8 mouse cellular contexts compared by ENCODE assay signal in genomic region chr17:83853831-83854230, GRCm38 (mm10). TPM values are rescaled to one million over a fixed set of nuclear protein-coding genes. Genes with fewer than 3 reads are reported as not detected.
DNase-seq lines count a peak whose midpoint lies in the region; ATAC-seq and TF ChIP-seq lines count a peak whose summit lies in the region.
"Had no signal": no experiment of that assay in that cellular context is flagged by ENCODE, and none has a peak within 500 bp of the region (broad histone marks: within the 10 kb centered on the region; RNA-seq: fewer than 3 reads in every experiment).

No protein-coding gene starts in this region.

- H3K4me3 ChIP-seq in hindbrain, postnatal 0 days (ENCODE audit: low read length), result no peak overlapping the region
- no peak overlapping the region for H3K4me3 ChIP-seq in hindbrain, embryonic 16.5 days (ENCODE audit: low read length)
- H3K4me3 ChIP-seq in testis, adult 2 months (ENCODE audit: control insufficient read depth, low read depth, low read length), result peak overlapping the region; percentile 55; the same call in 1 of the 2 replicates
- H3K4me3 ChIP-seq in liver, embryonic 11.5 days (ENCODE audit: low read depth, low read length), result peak overlapping the region; percentile 33

- no peak for DNase-seq in hindbrain, postnatal 0 days (ENCODE audit: low spot score)
- DNase-seq in testis, postnatal 14 days (ENCODE audit: low spot score), result no peak
- no peak for DNase-seq in liver, embryonic 11.5 days (ENCODE audit: low spot score)
- no peak for DNase-seq in cerebellum, adult 9-10 months
- no peak for DNase-seq in right cerebral cortex, postnatal 10 days (ENCODE audit: low spot score in 2 of 2)

- TF ChIP-seq CTCF in hindbrain, postnatal 0 days (IDR thresholded peaks at IDR 0.05; ENCODE audit: low read depth), result 0 out of 2 replicates have a peak, but pooled peaks have one; percentile 4
- no peak for TF ChIP-seq CTCF in testis, adult 2 months (IDR thresholded peaks at IDR 0.05; ENCODE audit: control insufficient read depth, insufficient read depth, insufficient replicate concordance, low read depth, low read length)

- no peak overlapping the region for H3K9ac ChIP-seq in hindbrain, postnatal 0 days (replicated peaks; ENCODE audit: low read length)
- H3K9ac ChIP-seq in hindbrain, embryonic 16.5 days (ENCODE audit: low read depth, low read length), result no peak overlapping the region
- no peak overlapping the region for H3K9ac ChIP-seq in liver, embryonic 11.5 days (ENCODE audit: low read depth, low read length)

- 60% methylated on average over 3 of the region's 3 CpGs for WGBS in hindbrain, postnatal 0 days
- WGBS in hindbrain, embryonic 16.5 days, result 45% methylated on average over 3 of the region's 3 CpGs
- 47% methylated on average over 3 of the region's 3 CpGs for WGBS in liver, embryonic 11.5 days

- no peak for TF ChIP-seq POLR2A in testis, adult 2 months (IDR thresholded peaks at IDR 0.05; ENCODE audit: control insufficient read depth, low read depth, low read length)

- H3K36me3 ChIP-seq in hindbrain, postnatal 0 days (ENCODE audit: insufficient read depth, low read length), result no peaks in the 10 kb centered on the region
- H3K36me3 ChIP-seq in hindbrain, embryonic 16.5 days (ENCODE audit: control insufficient read depth, insufficient read depth, low read length), result no peaks in the 10 kb centered on the region
- H3K36me3 ChIP-seq in testis, adult 2 months (ENCODE audit: control insufficient read depth, insufficient read depth, low read length), result no peaks in the 10 kb centered on the region
- no peaks in the 10 kb centered on the region for H3K36me3 ChIP-seq in liver, embryonic 11.5 days (ENCODE audit: control insufficient read depth, insufficient read depth, low read length)

- no peak for ATAC-seq in hindbrain, postnatal 0 days
- no peak for ATAC-seq in hindbrain, embryonic 16.5 days
- ATAC-seq in liver, embryonic 11.5 days (replicated peaks; ENCODE audit: low FRiP score), result 0 out of 2 replicates have a peak, but pooled peaks have one; percentile 26

- H3K27me3 ChIP-seq in hindbrain, postnatal 0 days (ENCODE audit: insufficient read depth, low read length), result no peaks in the 10 kb centered on the region
- H3K27me3 ChIP-seq in hindbrain, embryonic 16.5 days (replicated peaks; ENCODE audit: control insufficient read depth, insufficient read depth, low read length), result no peaks in the 10 kb centered on the region; the same call in 1 of the 2 replicates
- no peaks in the 10 kb centered on the region for H3K27me3 ChIP-seq in testis, adult 2 months (ENCODE audit: control insufficient read depth, insufficient read depth, low read length)
- no peaks in the 10 kb centered on the region for H3K27me3 ChIP-seq in liver, embryonic 11.5 days (replicated peaks; ENCODE audit: control insufficient read depth, insufficient read depth, low read length)

- H3K4me1 ChIP-seq in hindbrain, postnatal 0 days (ENCODE audit: insufficient read depth, low read length), result no peaks in the 10 kb centered on the region
- H3K4me1 ChIP-seq in hindbrain, embryonic 16.5 days (ENCODE audit: control insufficient read depth, insufficient read depth, low read depth, low read length), result peaks cover 6% of the 10 kb centered on the region
- H3K4me1 ChIP-seq in testis, adult 2 months (ENCODE audit: control insufficient read depth, insufficient read depth, low read length), result peaks cover 6% of the 10 kb centered on the region
- H3K4me1 ChIP-seq in liver, embryonic 11.5 days (replicated peaks; ENCODE audit: control insufficient read depth, insufficient read depth, low read length), result peaks cover 12% of the 10 kb centered on the region

- H3K4me2 ChIP-seq in hindbrain, postnatal 0 days (ENCODE audit: low read depth, low read length), result no peak overlapping the region
- no peak overlapping the region for H3K4me2 ChIP-seq in hindbrain, embryonic 16.5 days (ENCODE audit: low read length)
- H3K4me2 ChIP-seq in liver, embryonic 11.5 days, result peak overlapping the region; percentile 56

- H3K9me3 ChIP-seq in hindbrain, postnatal 0 days (ENCODE audit: low read length), result no peaks in the 10 kb centered on the region
- H3K9me3 ChIP-seq in hindbrain, embryonic 16.5 days (ENCODE audit: control insufficient read depth, low read length), result no peaks in the 10 kb centered on the region
- H3K9me3 ChIP-seq in liver, embryonic 11.5 days (ENCODE audit: control insufficient read depth, low read length), result no peaks in the 10 kb centered on the region

- no peak overlapping the region for H3K27ac ChIP-seq in hindbrain, postnatal 0 days
- no peak overlapping the region for H3K27ac ChIP-seq in hindbrain, embryonic 16.5 days (ENCODE audit: low read depth, low read length)
- no peak overlapping the region for H3K27ac ChIP-seq in testis, adult 2 months (ENCODE audit: control insufficient read depth, insufficient read depth, low read depth, low read length)
- H3K27ac ChIP-seq in liver, embryonic 11.5 days (ENCODE audit: low read depth, low read length), result no peak overlapping the region

RNA-seq across cellular contexts. Expression of gene Haao, which starts 6.1 kb away (rescaled TPM):
- 0.65 and 1.3 TPM in 2 replicates for total RNA-seq in hindbrain, postnatal 0 days (2014; rRNA removed)
- polyA plus RNA-seq in hindbrain, postnatal 0 days (2015; fragmentation: Nextera tagmentation; extraction: Ambion mirVana), result 0.28 and 0.76 TPM in 2 replicates
- 0.15 and 0.51 TPM in 2 replicates for polyA plus RNA-seq in hindbrain, embryonic 16.5 days (2015; fragmentation: Nextera tagmentation; extraction: Ambion mirVana)
- 0.18 and 0.19 TPM in 2 replicates for polyA plus RNA-seq in testis, adult 2 months (2012; rRNA removed)
- polyA plus RNA-seq in liver, embryonic 11.5 days (2014; fragmentation: Nextera tagmentation; extraction: Ambion mirVana), result 4.3 and 4.8 TPM in 2 replicates
- polyA plus RNA-seq: hindbrain, embryonic 11.5 days had no signal

Comparison
In these comparisons a context has a peak if more than half of its experiments do, and no peak if none do; other contexts are left out.
1. H3K4me3 ChIP-seq: peak in testis, adult 2 months (single experiment) and liver, embryonic 11.5 days (single experiment); none in hindbrain, postnatal 0 days (single experiment) and hindbrain, embryonic 16.5 days (single experiment).